23 mouse cellular contexts compared by ENCODE assay signal in genomic region chr4:142165363-142165762, GRCm38 (mm10).
DNase-seq lines count a peak whose midpoint lies in the region; ATAC-seq and TF ChIP-seq lines count a peak whose summit lies in the region.
"Had no signal": no experiment of that assay in that cellular context is flagged by ENCODE, and none has a peak within 500 bp of the region (broad histone marks: within the 10 kb centered on the region; RNA-seq: fewer than 3 reads in every experiment).

No protein-coding gene starts in this region.

- H3K4me3 ChIP-seq in hindbrain, embryonic 10.5 days, result no peak overlapping the region
- no peak overlapping the region for H3K4me3 ChIP-seq in hindbrain, embryonic 12.5 days
- H3K4me3 ChIP-seq in CH12.LX (replicated peaks in 1 of 3; ENCODE audit: low read depth in 2 of 3, low read length in 2 of 3, poor library complexity in 1 of 3), result no peak overlapping the region
- H3K4me3 ChIP-seq: embryonic facial prominence, embryonic 15.5 days; limb, embryonic 12.5 days; liver, embryonic 12.5 days; midbrain, embryonic 15.5 days; neural tube, embryonic 13.5 days had no signal

- in situ Hi-C loops in CH12.LX (cut with MboI; ENCODE audit: low pct_ligation_motif_present, low pct_unique_long_range_greater_than_20kb, low sequenced_read_pairs), result loop anchor here (25.0 kb wide), 2 partner anchors 247 to 1072 kb away; no protein-coding TSS in a partner anchor

- 44% methylated on average over 5 of the region's 5 CpGs for WGBS in hindbrain, embryonic 10.5 days
- 64% methylated on average over 5 of the region's 5 CpGs for WGBS in hindbrain, embryonic 12.5 days

- H3K27ac ChIP-seq in hindbrain, embryonic 10.5 days, result peak overlapping the region; percentile 46; the same call in 1 of the 2 replicates
- H3K27ac ChIP-seq in hindbrain, embryonic 12.5 days, result no peak overlapping the region
- H3K27ac ChIP-seq in CH12.LX (ENCODE audit: insufficient read depth, low read depth), result peak overlapping the region; percentile 40; the same call in 1 of the 2 replicates
- H3K27ac ChIP-seq: embryonic facial prominence, embryonic 15.5 days; hindbrain, postnatal 0 days; midbrain, embryonic 15.5 days; neural tube, embryonic 13.5 days had no signal

- no peak overlapping the region for H3K4me2 ChIP-seq in hindbrain, embryonic 12.5 days (replicated peaks)
- no peak overlapping the region for H3K4me2 ChIP-seq in CH12.LX (ENCODE audit: insufficient read depth, low read depth, poor library complexity, severe bottlenecking)
- H3K4me2 ChIP-seq: embryonic facial prominence, embryonic 15.5 days; limb, embryonic 12.5 days; midbrain, embryonic 15.5 days; neural tube, embryonic 13.5 days had no signal

- no peak for TF ChIP-seq RAD21 in CH12.LX (IDR thresholded peaks at IDR 0.05; ENCODE audit: low read depth, low read length)

- no peak overlapping the region; the same call in 1 of the 2 replicates for H3K9ac ChIP-seq in hindbrain, embryonic 12.5 days
- no peak overlapping the region for H3K9ac ChIP-seq in CH12.LX (ENCODE audit: insufficient read depth, low read depth)
- H3K9ac ChIP-seq: embryonic facial prominence, embryonic 15.5 days; limb, embryonic 12.5 days; liver, embryonic 12.5 days; midbrain, embryonic 15.5 days had no signal

- H3K27me3 ChIP-seq in hindbrain, embryonic 10.5 days (ENCODE audit: insufficient read depth, poor library complexity, severe bottlenecking), result no peaks in the 10 kb centered on the region
- H3K27me3 ChIP-seq in hindbrain, embryonic 12.5 days, result no peaks in the 10 kb centered on the region
- no peaks in the 10 kb centered on the region for H3K27me3 ChIP-seq in CH12.LX (replicated peaks)
- H3K27me3 ChIP-seq: embryonic facial prominence, embryonic 15.5 days; limb, embryonic 12.5 days; liver, embryonic 12.5 days; midbrain, embryonic 15.5 days; neural tube, embryonic 13.5 days; Patski had no signal

- H3K9me3 ChIP-seq in hindbrain, embryonic 10.5 days, result peaks cover 18% of the 10 kb centered on the region; the same call in 1 of the 2 replicates
- peaks cover 6% of the 10 kb centered on the region; the same call in 1 of the 2 replicates for H3K9me3 ChIP-seq in hindbrain, embryonic 12.5 days (replicated peaks)
- peaks cover 12% of the 10 kb centered on the region for H3K9me3 ChIP-seq in CH12.LX (replicated peaks; ENCODE audit: low read length)
- H3K9me3 ChIP-seq: embryonic facial prominence, embryonic 15.5 days; midbrain, embryonic 15.5 days had no signal

- no peak for ATAC-seq in hindbrain, embryonic 12.5 days (ENCODE audit: low FRiP score)
- ATAC-seq: forebrain, embryonic 14.5 days; hindbrain, postnatal 0 days; midbrain, embryonic 15.5 days; Patski had no signal

- peaks cover 46% of the 10 kb centered on the region for H3K4me1 ChIP-seq in hindbrain, embryonic 10.5 days (replicated peaks)
- H3K4me1 ChIP-seq in hindbrain, embryonic 12.5 days, result peaks cover 23% of the 10 kb centered on the region
- H3K4me1 ChIP-seq in CH12.LX (ENCODE audit: control insufficient read depth in 1 of 2, insufficient read depth in 2 of 2), result peaks cover 30 to 61% of the 10 kb centered on the region in 2 experiments

- no peak for TF ChIP-seq CTCF in CH12.LX (conservative IDR thresholded peaks at IDR 0.05 in 1 of 2, IDR thresholded peaks at IDR 0.05 in 1 of 2; ENCODE audit: low read depth in 2 of 2, low read length in 2 of 2)

- no peak for TF ChIP-seq EP300 in CH12.LX (IDR thresholded peaks at IDR 0.05; ENCODE audit: low read length)

- TF ChIP-seq POLR2A in CH12.LX (IDR thresholded peaks at IDR 0.05; ENCODE audit: low read depth, low read length), result no peak

- H3K36me3 ChIP-seq in hindbrain, embryonic 10.5 days, result peaks cover 16% of the 10 kb centered on the region
- H3K36me3 ChIP-seq in hindbrain, embryonic 12.5 days, result no peaks in the 10 kb centered on the region
- peaks cover 0 to 20% of the 10 kb centered on the region in 2 experiments for H3K36me3 ChIP-seq in CH12.LX (replicated peaks in 1 of 2; ENCODE audit: control insufficient read depth in 1 of 2, insufficient read depth in 1 of 2, low read length in 1 of 2)
- H3K36me3 ChIP-seq: embryonic facial prominence, embryonic 15.5 days; G1E; midbrain, embryonic 15.5 days; neural tube, embryonic 13.5 days had no signal

- H3K79me2 ChIP-seq in CH12.LX (replicated peaks; ENCODE audit: control insufficient read depth, extremely low read depth, insufficient read depth, poor library complexity, severe bottlenecking), result no peaks in the 10 kb centered on the region

- peak; percentile 66 to 83 for DNase-seq in adrenal gland, adult (ENCODE audit: inconsistent age in 2 of 2, low spot score in 1 of 2)
- DNase-seq in adrenal gland, postnatal 4 days (ENCODE audit: low spot score in 2 of 2), result no peak
- DNase-seq in hindbrain, embryonic 10.5 days (ENCODE audit: low spot score), result no peak
- no peak for DNase-seq in CH12.LX (ENCODE audit: extremely low read depth)
- peak; percentile 63 for DNase-seq in adrenal gland, postnatal 14 days
- no peak for DNase-seq in natural killer cell, adult 2 months (ENCODE audit: low spot score in 2 of 2)
- no peak for DNase-seq in frontal cortex, adult 2 months (ENCODE audit: extremely low spot score in 1 of 2, low spot score in 1 of 2)
- DNase-seq: cerebellum, adult 8-10 months; gastrocnemius, postnatal 10 days; kidney, postnatal 25 days; lung, adult 18-20 months; lung, postnatal 36 days; thymus, postnatal 14 days had no signal

- dilution Hi-C loops in CH12.LX (cut with MboI; ENCODE audit: extremely low pct_ligation_motif_present, extremely low pct_unique_long_range_greater_than_20kb, low sequenced_read_pairs), result no loop called here

TF ChIP-seq in CH12.LX, 34 proteins besides CTCF, POLR2A, EP300 and RAD21:
- no peak for TF ChIP-seq ZMIZ1 (IDR thresholded peaks at IDR 0.05; ENCODE audit: low read depth, low read length)
- no peak for TF ChIP-seq KAT2A (IDR thresholded peaks at IDR 0.05; ENCODE audit: insufficient replicate concordance, low read length)
- no peak for TF ChIP-seq MEF2A (IDR thresholded peaks at IDR 0.05; ENCODE audit: borderline replicate concordance, low read depth, low read length)
- TF ChIP-seq TBP (conservative IDR thresholded peaks at IDR 0.05; ENCODE audit: low read depth, low read length), result no peak

Comparison
In these comparisons a context has a peak if more than half of its experiments do, and no peak if none do; other contexts are left out.
1. DNase-seq: peak in adrenal gland, adult (2 of 2) and adrenal gland, postnatal 14 days (single experiment); none in adrenal gland, postnatal 4 days (0 of 2), hindbrain, embryonic 10.5 days (single experiment), CH12.LX (single experiment), natural killer cell, adult 2 months (0 of 2) and frontal cortex, adult 2 months (0 of 2).